Mouse (Mus musculus) liver, postnatal 0 days (tissue): ENCODE data around the gene Ppm1a.

Experiments used
- CTCF ChIP-seq: sonication (generic); IDR thresholded peaks from 2 replicates; pipeline ENCODE4 v1.5.1; 2016; ENCODE audit warnings: antibody characterized with exemption, low read depth
- EP300 ChIP-seq: IDR thresholded peaks from 2 replicates; pipeline ENCODE4 v1.6.1; 2016; ENCODE audit warnings: antibody characterized with exemption, low read depth, mild to moderate bottlenecking

- TF ChIP-seq CTCF (no peak), EP300 (no peak)
These were observed 12.4 kb downstream of the Ppm1a start for GRCm38 (mm10) chr12:72769546-72770230.
